Mouse (Mus musculus): ENCODE measurements around the gene Mrpl54. TPM values are rescaled to one million over a fixed set of nuclear protein-coding genes. Genes with fewer than 3 reads are reported as not detected.

The Mrpl54 gene
- polyA plus RNA-seq, 1 experiment from 2014 or later: 249 TPM

DNA sequence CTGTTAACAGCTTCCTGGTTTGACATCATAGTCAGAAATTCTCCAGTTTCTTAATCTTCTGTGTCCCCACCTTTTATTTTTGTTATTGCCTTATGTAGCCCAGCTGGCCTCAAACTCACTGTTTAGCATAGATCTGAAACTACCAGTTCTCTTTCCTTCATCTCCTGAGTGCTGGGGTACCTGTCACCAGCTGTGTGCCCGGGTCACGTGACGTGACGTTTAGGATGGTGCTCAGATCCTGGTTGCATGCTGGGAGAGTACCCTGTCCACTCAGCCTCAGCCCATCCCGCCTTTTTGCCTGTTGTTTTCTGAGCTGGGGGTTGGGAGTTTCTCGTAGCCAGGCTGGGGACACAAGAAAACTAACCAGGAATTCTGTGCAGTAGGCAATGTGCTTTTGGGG, 30.5 kb upstream of the Mrpl54 start:
- Histone ChIP-seq H3K4me3 (ENCODE audit: low read length) (no peak overlapping the region), H3K36me3 (ENCODE audit: control insufficient read depth, insufficient read depth, low read length) (no peaks in the 10 kb centered on the region), H3K9ac (ENCODE audit: low read depth, low read length) (no peak overlapping the region), H3K4me1 (ENCODE audit: control insufficient read depth, insufficient read depth, low read length) (peaks cover 53% of the 10 kb centered on the region), H3K27me3 (replicated peaks; ENCODE audit: control insufficient read depth, insufficient read depth, low read length) (no peaks in the 10 kb centered on the region), H3K9me3 (ENCODE audit: control insufficient read depth, low read length) (no peaks in the 10 kb centered on the region), H3K27ac (ENCODE audit: low read length) (peak overlapping the region; percentile 43), H3K4me2 (ENCODE audit: low read depth, low read length) (no peak overlapping the region)
- 74% methylated on average over 6 of the region's 6 CpGs for WGBS
- ATAC-seq: no peak

DNA sequence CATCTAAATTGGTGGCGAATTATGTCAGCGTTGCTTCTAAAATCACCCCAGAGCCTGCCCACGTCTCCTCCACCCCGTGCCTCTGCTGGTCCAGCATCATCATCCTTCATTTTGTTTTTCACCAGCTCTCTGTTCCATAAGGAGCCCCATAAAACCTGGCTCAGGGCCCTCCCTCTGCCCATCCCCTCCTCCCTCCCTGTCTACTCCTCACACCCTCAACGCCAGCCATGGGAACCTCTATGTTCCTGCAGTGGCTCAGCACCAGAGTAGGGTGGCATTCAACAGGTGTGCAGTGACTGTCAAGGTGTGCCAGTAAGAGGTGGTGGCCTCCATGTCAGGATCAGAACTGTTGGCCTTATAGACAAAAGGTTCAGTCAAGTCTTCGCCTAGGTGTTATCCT, 28.5 kb upstream of the Mrpl54 start:
- Histone ChIP-seq H3K27ac (ENCODE audit: low read length) (no peak overlapping the region), H3K4me3 (ENCODE audit: low read length) (no peak overlapping the region), H3K27me3 (replicated peaks; ENCODE audit: control insufficient read depth, insufficient read depth, low read length) (no peaks in the 10 kb centered on the region), H3K4me1 (ENCODE audit: control insufficient read depth, insufficient read depth, low read length) (peaks cover 43% of the 10 kb centered on the region), H3K9ac (ENCODE audit: low read depth, low read length) (no peak overlapping the region), H3K9me3 (ENCODE audit: control insufficient read depth, low read length) (no peaks in the 10 kb centered on the region), H3K4me2 (ENCODE audit: low read depth, low read length) (no peak overlapping the region), H3K36me3 (ENCODE audit: control insufficient read depth, insufficient read depth, low read length) (no peaks in the 10 kb centered on the region)
- no peak for ATAC-seq
- 90% methylated on average over 6 of the region's 6 CpGs for WGBS

DNA sequence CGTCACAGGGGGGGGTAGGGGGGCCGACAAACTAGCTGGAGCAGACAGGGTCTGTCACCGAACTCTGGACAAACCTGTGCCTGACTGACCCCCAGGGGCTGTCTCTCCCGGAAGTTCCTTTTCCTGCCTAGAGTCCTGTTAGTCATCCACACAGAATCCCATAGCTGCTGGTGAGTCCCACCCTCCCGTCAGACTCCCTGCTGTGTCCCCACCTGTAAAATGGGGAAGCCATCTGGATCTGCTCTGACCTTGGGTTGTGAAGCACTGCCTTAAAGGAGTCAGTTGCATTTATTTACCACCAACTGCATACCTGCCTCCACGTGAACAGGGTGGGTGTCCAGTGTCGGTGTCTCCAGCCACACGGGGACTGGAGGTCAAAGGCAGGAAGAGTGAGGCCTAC, 27.7 kb upstream of the Mrpl54 start:
- Histone ChIP-seq H3K27me3 (replicated peaks; ENCODE audit: control insufficient read depth, insufficient read depth, low read length) (no peaks in the 10 kb centered on the region), H3K36me3 (ENCODE audit: control insufficient read depth, insufficient read depth, low read length) (no peaks in the 10 kb centered on the region), H3K4me1 (ENCODE audit: control insufficient read depth, insufficient read depth, low read length) (peaks cover 35% of the 10 kb centered on the region), H3K4me2 (ENCODE audit: low read depth, low read length) (peak overlapping the region; percentile 75), H3K4me3 (ENCODE audit: low read length) (peak overlapping the region; percentile 89), H3K9ac (ENCODE audit: low read depth, low read length) (peak overlapping the region; percentile 83), H3K9me3 (ENCODE audit: control insufficient read depth, low read length) (no peaks in the 10 kb centered on the region), H3K27ac (ENCODE audit: low read length) (no peak overlapping the region)
- ATAC-seq: no peak
- WGBS: 45% methylated on average over 8 of the region's 8 CpGs

DNA sequence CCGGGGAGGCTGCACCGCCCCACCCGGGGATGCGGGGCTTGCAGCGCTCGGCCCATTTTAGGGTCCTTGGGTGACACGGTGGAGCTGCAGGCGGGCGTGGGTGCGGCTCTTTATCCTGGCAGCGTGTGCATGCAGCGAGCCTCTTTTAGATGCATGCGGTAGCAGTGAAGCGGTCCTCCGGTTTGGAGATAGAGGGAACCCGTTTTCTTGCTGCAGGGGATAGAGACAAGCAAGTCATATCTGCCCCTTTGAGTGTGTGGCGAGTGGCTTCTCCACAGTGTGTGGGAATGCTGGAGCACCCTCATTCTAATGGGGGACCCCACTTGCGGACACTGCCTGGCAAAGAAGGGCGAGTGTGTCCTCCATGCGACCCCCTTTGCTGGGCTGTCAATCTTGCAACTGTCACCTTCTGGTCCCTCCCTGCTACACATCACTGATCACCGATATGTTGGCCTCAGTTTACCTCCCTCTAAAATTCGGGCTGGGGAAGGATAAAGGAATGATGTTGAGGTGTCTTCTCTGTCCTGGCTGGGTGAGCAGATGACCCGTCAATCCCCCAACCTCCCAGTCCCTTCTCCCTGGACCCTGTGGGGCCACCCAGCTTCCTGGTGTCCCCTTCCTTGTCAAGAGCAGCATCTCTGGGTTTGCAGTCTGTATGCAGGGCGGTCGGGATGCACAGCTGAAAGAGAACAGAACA, 26.7 kb upstream of the Mrpl54 start:
- Histone ChIP-seq H3K36me3 (ENCODE audit: control insufficient read depth, insufficient read depth, low read length) (no peaks in the 10 kb centered on the region), H3K4me3 (ENCODE audit: low read length) (peak overlapping the region; percentile 89), H3K4me2 (ENCODE audit: low read depth, low read length) (peak overlapping the region; percentile 75), H3K27ac (ENCODE audit: low read length) (peak overlapping the region; percentile 82), H3K9ac (ENCODE audit: low read depth, low read length) (peak overlapping the region; percentile 83), H3K27me3 (replicated peaks; ENCODE audit: control insufficient read depth, insufficient read depth, low read length) (no peaks in the 10 kb centered on the region), H3K4me1 (ENCODE audit: control insufficient read depth, insufficient read depth, low read length) (peaks cover 28% of the 10 kb centered on the region), H3K9me3 (ENCODE audit: control insufficient read depth, low read length) (no peaks in the 10 kb centered on the region)
- WGBS: 1% methylated on average over 25 of the region's 25 CpGs
- ATAC-seq: no peak

DNA sequence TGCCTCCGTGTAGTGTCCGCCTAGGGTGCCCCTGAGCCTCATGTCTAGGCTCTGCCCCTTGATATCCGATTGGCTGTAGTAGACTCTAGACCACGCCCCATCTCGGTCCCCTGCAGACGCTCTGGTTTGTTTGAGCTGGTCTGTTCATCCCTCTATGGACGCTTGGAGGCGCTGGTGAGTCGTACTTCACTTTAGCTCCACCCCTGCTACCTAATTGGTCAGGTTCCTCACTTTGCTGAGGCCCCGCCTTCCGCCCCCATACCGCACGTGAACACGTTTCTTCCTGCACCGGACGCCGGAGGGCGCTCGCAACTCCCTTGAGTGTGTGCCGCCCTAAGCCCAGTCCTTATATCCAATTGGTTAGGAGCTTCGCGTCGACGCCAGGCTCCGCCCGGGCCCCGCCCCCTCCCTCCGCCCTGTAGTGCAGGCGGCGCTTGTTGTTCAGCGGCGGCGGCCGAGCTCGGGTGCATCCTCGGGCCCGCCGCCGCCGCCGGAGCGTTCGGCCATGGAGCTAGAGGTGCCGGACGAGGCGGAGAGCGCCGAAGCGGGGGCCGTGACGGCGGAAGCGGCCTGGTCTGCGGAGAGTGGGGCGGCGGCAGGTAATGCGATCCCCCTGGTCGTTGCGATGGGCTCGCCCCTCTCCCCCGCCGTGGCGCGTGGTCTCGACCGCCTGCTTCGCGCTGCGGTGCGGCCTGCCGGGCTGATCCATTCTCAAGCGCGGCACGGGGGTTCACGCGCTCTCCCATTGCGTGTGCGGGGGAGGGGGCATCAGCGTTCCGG, 26.0 kb upstream of the Mrpl54 start, which contains the start of gene Pip5k1c:
Pip5k1c (plus strand) TSS at position 410 of the 780 bp plus-strand sequence.
- WGBS: under 1% methylated on average over 67 of the region's 80 CpGs
- Histone ChIP-seq H3K4me3 (ENCODE audit: low read length) (peak within 1 kb of the TSS; percentile 89), H3K4me1 (ENCODE audit: control insufficient read depth, insufficient read depth, low read length) (peaks cover 26% of the 10 kb centered on the region), H3K27me3 (replicated peaks; ENCODE audit: control insufficient read depth, insufficient read depth, low read length) (no peaks in the 10 kb centered on the region), H3K9me3 (ENCODE audit: control insufficient read depth, low read length) (no peaks in the 10 kb centered on the region), H3K9ac (ENCODE audit: low read depth, low read length) (peak within 1 kb of the TSS; percentile 83), H3K4me2 (ENCODE audit: low read depth, low read length) (peak within 1 kb of the TSS; percentile 75), H3K27ac (ENCODE audit: low read length) (peak within 1 kb of the TSS; percentile 86), H3K36me3 (ENCODE audit: control insufficient read depth, insufficient read depth, low read length) (no peaks in the 10 kb centered on the region)
- ATAC-seq: peak; percentile 93

DNA sequence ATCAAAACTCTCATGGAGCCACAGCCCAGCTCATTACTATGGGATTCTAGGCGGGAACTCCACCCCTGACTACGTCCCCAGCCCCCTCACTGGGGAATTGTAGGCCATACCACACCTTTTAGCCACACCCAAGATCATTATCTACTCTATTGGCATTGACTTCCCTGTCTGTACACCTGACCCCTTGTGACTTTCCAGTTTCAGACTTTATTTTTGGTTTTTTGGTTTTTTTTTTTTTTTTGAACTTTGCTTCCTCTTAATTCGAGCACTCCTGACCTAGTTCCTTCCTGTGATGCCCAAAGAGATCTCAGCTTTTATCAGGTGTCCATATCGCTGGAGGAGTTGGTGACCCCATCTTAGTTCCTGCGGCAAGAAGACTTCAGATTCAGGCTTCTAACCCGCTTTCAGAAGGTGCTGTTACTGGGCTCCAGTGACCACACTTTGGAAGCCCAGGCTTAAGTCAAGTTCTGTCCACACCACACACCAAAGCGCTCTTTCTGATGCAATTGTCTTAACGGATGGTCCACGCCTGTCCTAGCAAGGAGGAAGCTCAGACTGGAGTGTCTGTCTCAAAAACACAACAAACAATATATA, 24.9 kb upstream of the Mrpl54 start, which contains the start of gene Tjp3:
Tjp3 (minus strand) TSS at position 71 of the 594 bp plus-strand sequence.
- Histone ChIP-seq H3K36me3 (ENCODE audit: control insufficient read depth, insufficient read depth, low read length) (no peaks in the 10 kb centered on the region), H3K27me3 (replicated peaks; ENCODE audit: control insufficient read depth, insufficient read depth, low read length) (no peaks in the 10 kb centered on the region), H3K9me3 (ENCODE audit: control insufficient read depth, low read length) (no peaks in the 10 kb centered on the region), H3K4me3 (ENCODE audit: low read length) (peak within 1 kb of the TSS; percentile 89), H3K4me1 (ENCODE audit: control insufficient read depth, insufficient read depth, low read length) (peaks cover 25% of the 10 kb centered on the region), H3K9ac (ENCODE audit: low read depth, low read length) (peak within 1 kb of the TSS; percentile 73), H3K27ac (ENCODE audit: low read length) (peak within 1 kb of the TSS; percentile 86), H3K4me2 (ENCODE audit: low read depth, low read length) (peak within 1 kb of the TSS; percentile 61)
- 61% methylated on average over 9 of the region's 9 CpGs for WGBS
- ATAC-seq: no peak

DNA sequence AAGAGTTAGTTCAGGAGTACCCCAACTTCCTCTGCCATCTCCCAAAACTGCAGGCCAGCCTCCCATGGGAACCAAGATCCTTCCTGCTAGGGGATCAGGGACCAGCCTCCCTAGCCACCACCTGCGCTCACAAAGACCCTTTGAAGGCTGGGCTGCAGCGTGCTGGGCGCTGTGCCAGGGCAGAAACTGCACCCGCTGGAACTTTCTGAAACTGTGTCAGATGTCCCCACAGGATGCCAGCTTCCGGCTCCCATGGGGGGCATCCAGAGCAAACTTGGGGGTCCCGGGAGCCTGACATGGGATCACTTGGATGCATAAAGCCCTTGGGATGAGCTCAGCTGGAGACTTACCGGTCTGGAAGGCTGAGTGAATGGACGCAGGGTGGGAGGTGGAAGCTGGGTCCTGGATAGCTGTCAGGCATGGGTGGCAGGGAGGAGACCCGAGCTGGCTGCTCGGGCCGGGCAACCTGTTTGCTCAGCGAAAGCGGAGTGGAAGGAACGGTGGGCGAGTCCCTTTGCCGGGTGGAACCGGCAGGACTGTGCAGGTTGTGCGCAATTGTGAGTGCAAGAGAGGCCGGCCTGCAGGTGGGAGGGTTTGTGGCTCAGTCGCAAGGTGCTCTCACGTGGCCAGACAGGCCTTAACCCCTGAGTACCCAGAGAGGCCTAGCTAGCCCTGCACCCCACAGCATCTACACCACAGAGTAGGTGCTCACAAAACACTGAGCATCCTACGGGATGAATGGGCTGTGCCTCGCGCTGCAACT, 24.1 kb upstream of the Mrpl54 start:
- peak overlapping the region; percentile 86 for H3K27ac ChIP-seq (ENCODE audit: low read length)
- peaks cover 25% of the 10 kb centered on the region for H3K4me1 ChIP-seq (ENCODE audit: control insufficient read depth, insufficient read depth, low read length)
- peak overlapping the region; percentile 61 for H3K4me2 ChIP-seq (ENCODE audit: low read depth, low read length)
- no peaks in the 10 kb centered on the region for H3K9me3 ChIP-seq (ENCODE audit: control insufficient read depth, low read length)
- H3K27me3 ChIP-seq (replicated peaks; ENCODE audit: control insufficient read depth, insufficient read depth, low read length): no peaks in the 10 kb centered on the region
- 16% methylated on average over 24 of the region's 24 CpGs for WGBS
- no peaks in the 10 kb centered on the region for H3K36me3 ChIP-seq (ENCODE audit: control insufficient read depth, insufficient read depth, low read length)
- peak; percentile 22 for ATAC-seq
- H3K9ac ChIP-seq (ENCODE audit: low read depth, low read length): peak overlapping the region; percentile 73
- peak overlapping the region; percentile 55 for H3K4me3 ChIP-seq (ENCODE audit: low read length)

DNA sequence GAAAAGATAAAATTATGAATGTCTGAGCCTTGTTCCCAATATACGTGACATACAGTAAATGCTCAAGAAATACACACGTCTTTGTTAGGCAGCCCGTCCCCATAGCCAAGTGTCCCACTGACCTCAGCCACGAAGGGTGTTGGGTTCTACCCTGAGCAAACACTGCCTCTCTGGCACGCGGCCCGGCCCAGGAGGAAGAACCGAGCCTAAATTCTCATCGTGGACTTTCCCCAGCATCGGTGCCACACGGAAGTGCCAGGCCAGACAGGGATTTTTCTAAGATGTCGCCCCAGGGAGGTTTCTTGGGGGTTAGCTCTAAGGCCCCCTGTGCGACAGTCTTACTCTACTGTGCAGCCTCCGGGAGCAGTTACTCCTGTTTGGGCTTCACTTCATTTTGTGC, 23.1 kb upstream of the Mrpl54 start:
- peaks cover 2% of the 10 kb centered on the region; the same call in 1 of the 2 replicates for H3K27me3 ChIP-seq (replicated peaks; ENCODE audit: control insufficient read depth, insufficient read depth, low read length)
- peak overlapping the region; percentile 55 for H3K4me3 ChIP-seq (ENCODE audit: low read length)
- WGBS: 45% methylated on average over 14 of the region's 14 CpGs
- H3K4me1 ChIP-seq (ENCODE audit: control insufficient read depth, insufficient read depth, low read length): peaks cover 25% of the 10 kb centered on the region
- ATAC-seq: no peak
- peak overlapping the region; percentile 86 for H3K27ac ChIP-seq (ENCODE audit: low read length)
- H3K9ac ChIP-seq (ENCODE audit: low read depth, low read length): peak overlapping the region; percentile 73
- H3K9me3 ChIP-seq (ENCODE audit: control insufficient read depth, low read length): no peaks in the 10 kb centered on the region
- peak overlapping the region; percentile 61 for H3K4me2 ChIP-seq (ENCODE audit: low read depth, low read length)
- no peaks in the 10 kb centered on the region for H3K36me3 ChIP-seq (ENCODE audit: control insufficient read depth, insufficient read depth, low read length)

Measured in intestine, embryonic 16.5 days (tissue).